Mouse (Mus musculus) neural tube, embryonic 14.5 days (tissue): ENCODE data around the gene Trmt6. TPM values are rescaled to one million over a fixed set of nuclear protein-coding genes. Genes with fewer than 3 reads are reported as not detected.

Experiments
- ATAC-seq: fragments of 200-750 bp; cut with Nextera tagmentation; 2 replicates; pipeline ENCODE4 v1.8.0; 2017; ENCODE audit warnings: low read depth, mild to moderate bottlenecking, moderate TSS enrichment, moderate library complexity
- H3K27ac ChIP-seq: fragments of 300-500 bp; sonication (generic); 2 replicates; pipeline ENCODE4 v1.5.1; 2014; ENCODE audit warnings: low read depth, mild to moderate bottlenecking, control low read depth, low read length, moderate library complexity, mixed read lengths
- H3K27me3 ChIP-seq: fragments of 300-500 bp; sonication (generic); 2 replicates; pipeline ENCODE4 v1.6.1; 2014; ENCODE audit warnings: low read length; ENCODE audit not compliant: control insufficient read depth, insufficient read depth
- H3K36me3 ChIP-seq: fragments of 300-500 bp; sonication (generic); 2 replicates; pipeline ENCODE4 v1.6.1; 2014; ENCODE audit warnings: low read length, mixed read lengths; ENCODE audit not compliant: control insufficient read depth, insufficient read depth
- H3K4me1 ChIP-seq: fragments of 300-500 bp; sonication (generic); 2 replicates; pipeline ENCODE4 v1.6.1; 2014; ENCODE audit warnings: low read length; ENCODE audit not compliant: control insufficient read depth, insufficient read depth
- H3K4me2 ChIP-seq: fragments of 300-500 bp; sonication (generic); 2 replicates; pipeline ENCODE4 v1.6.1; 2014; ENCODE audit warnings: mild to moderate bottlenecking, low read depth, low read length, control low read depth
- H3K4me3 ChIP-seq: fragments of 300-500 bp; sonication (generic); 2 replicates; pipeline ENCODE4 v1.5.1; 2014; ENCODE audit warnings: low read depth, low read length, control low read depth, mixed read lengths
- H3K9ac ChIP-seq: fragments of 300-500 bp; sonication (generic); replicated peaks from 2 replicates; pipeline ENCODE4 v1.6.1; 2014; ENCODE audit warnings: low read depth, mild to moderate bottlenecking, control low read depth, low read length, mixed read lengths
- H3K9me3 ChIP-seq: fragments of 300-500 bp; sonication (generic); 2 replicates; pipeline ENCODE4 v1.6.1; 2016; ENCODE audit warnings: low read length; ENCODE audit not compliant: control insufficient read depth
- WGBS: fragments of 180-500 bp; shearing (Covaris S2); extraction: QIAGEN DNeasy Blood & Tissue Kit; methylation state at CpG from one replicate; pipeline ENCODE4 v1.1.7; 2014; 5-methylcytosine and 5-hydroxymethylcytosine counted together
- polyA plus RNA-seq: library from polyadenylated mRNA; unstranded; fragments of >200 nt; fragmentation: Nextera tagmentation; extraction: Ambion mirVana; gene quantifications from 2 replicates; pipeline ENCODE4 v1.2.1, GENCODE M21; 2014

The Trmt6 gene
- polyA plus RNA-seq, 1 experiment from 2014 or later = 22.3 TPM

- H3K9ac ChIP-seq = no peak overlapping the region
- H3K9me3 ChIP-seq = no peaks in the 10 kb centered on the region
- no peaks in the 10 kb centered on the region for H3K36me3 ChIP-seq
- 87% methylated on average over 1 of the region's 1 CpGs for WGBS
- no peaks in the 10 kb centered on the region for H3K27me3 ChIP-seq
- no peak overlapping the region for H3K4me3 ChIP-seq
- H3K27ac ChIP-seq = no peak overlapping the region
- no peak overlapping the region for H3K4me2 ChIP-seq
- ATAC-seq = no peak
- H3K4me1 ChIP-seq = no peaks in the 10 kb centered on the region
Observed at GRCm38 (mm10) chr2:132770822-132771221, 45.0 kb downstream of the Trmt6 start.

DNA sequence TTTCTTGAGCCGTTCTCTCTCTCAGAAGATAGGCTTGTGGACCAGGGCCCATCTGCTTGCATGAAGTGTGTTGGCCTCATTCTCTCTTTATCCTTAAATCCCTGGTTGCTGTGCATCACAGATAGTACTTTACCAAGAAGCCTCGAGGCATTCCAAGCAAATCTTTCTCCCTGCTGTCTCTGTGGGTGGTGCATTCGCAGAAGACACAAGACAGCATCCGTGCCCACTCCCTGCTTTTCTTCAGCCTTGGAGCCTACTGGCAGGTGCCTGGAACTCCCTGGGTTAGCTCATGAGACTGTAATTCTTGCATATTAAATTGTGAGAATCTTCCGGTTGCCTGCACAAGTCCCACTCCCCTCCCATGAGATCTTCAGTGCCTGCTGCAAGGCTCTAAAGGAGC lies 57.9 kb downstream of the Trmt6 start:
- H3K27me3 ChIP-seq = no peaks in the 10 kb centered on the region
- no peak overlapping the region for H3K9ac ChIP-seq
- 74% methylated on average over 5 of the region's 5 CpGs for WGBS
- H3K36me3 ChIP-seq = no peaks in the 10 kb centered on the region
- no peak for ATAC-seq
- H3K4me3 ChIP-seq = no peak overlapping the region
- H3K4me2 ChIP-seq = no peak overlapping the region
- no peaks in the 10 kb centered on the region for H3K9me3 ChIP-seq
- no peak overlapping the region for H3K27ac ChIP-seq
- H3K4me1 ChIP-seq = no peaks in the 10 kb centered on the region

Other genes starting within 250 kb of the Trmt6 start
- gene Gpcpd1, start 228.3 kb downstream of the Trmt6 start, polyA plus RNA-seq = 103 and 108 TPM in 2 replicates
- 22.1 and 26.3 TPM in 2 replicates for gene Shld1, start 129.1 kb downstream of the Trmt6 start, polyA plus RNA-seq
- 75.8 and 78.8 TPM in 2 replicates for gene Chgb, start 34.8 kb downstream of the Trmt6 start, polyA plus RNA-seq
- gene Mcm8, start 86 bp upstream of the Trmt6 start, polyA plus RNA-seq = 5.5 and 5.7 TPM in 2 replicates
- 11.3 and 11.6 TPM in 2 replicates for gene Crls1, start 30.6 kb upstream of the Trmt6 start, polyA plus RNA-seq
- gene Lrrn4, start 64.8 kb upstream of the Trmt6 start, polyA plus RNA-seq = 0.27 and 0.54 TPM in 2 replicates
- gene Fermt1, start 129.9 kb upstream of the Trmt6 start, polyA plus RNA-seq = not detected in 2 replicates